17 mouse cellular contexts compared by ENCODE assay signal in the genomic region with DNA sequence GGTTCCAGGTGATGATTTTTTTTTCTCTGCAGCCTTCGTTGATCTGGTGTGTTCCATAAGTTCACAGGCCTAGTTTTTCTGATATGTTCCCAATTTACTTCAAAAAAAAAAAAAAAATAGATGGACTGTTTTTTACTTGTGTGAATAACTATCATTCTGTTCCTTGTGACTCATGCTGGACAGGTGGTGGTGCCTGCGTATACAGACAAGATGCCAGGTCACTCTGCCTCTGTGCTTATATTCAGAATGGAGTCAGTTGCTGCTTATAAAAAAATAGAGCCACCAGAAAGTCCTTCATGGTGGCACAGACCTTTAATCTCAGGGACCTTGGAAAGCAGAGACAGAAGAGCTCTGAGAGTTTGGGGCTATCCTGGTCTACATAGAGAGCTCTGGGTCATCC.
"Had no signal": no experiment of that assay in that cellular context is flagged by ENCODE, and none has a peak within 500 bp of the region (broad histone marks: within the 10 kb centered on the region; RNA-seq: fewer than 3 reads in every experiment).

No protein-coding gene starts in this region.

- H3K36me3 ChIP-seq: midbrain, embryonic 10.5 days; midbrain, embryonic 13.5 days; neural tube, embryonic 13.5 days; neural tube, embryonic 15.5 days had no signal

- H3K9me3 ChIP-seq: midbrain, embryonic 10.5 days; midbrain, embryonic 13.5 days; neural tube, embryonic 13.5 days; neural tube, embryonic 15.5 days had no signal

- H3K27me3 ChIP-seq: midbrain, embryonic 13.5 days; neural tube, embryonic 13.5 days; neural tube, embryonic 15.5 days had no signal

- DNase-seq: lung, adult 18-20 months; lung, embryonic 14.5 days; lung, postnatal 10 days; lung, postnatal 4 days; right cerebral cortex, adult 18-20 months; right cerebral cortex, postnatal 25 days; right cerebral cortex, postnatal 4 days; spleen, adult 18-20 months; thymus, adult 18-20 months; thymus, postnatal 14 days; thymus, postnatal 36 days had no signal

- H3K27ac ChIP-seq: midbrain, embryonic 10.5 days; midbrain, embryonic 13.5 days; neural tube, embryonic 13.5 days; neural tube, embryonic 15.5 days had no signal

- H3K4me1 ChIP-seq: midbrain, embryonic 10.5 days; midbrain, embryonic 13.5 days; neural tube, embryonic 13.5 days; neural tube, embryonic 15.5 days had no signal

- H3K4me2 ChIP-seq: lung, embryonic 14.5 days; midbrain, embryonic 13.5 days; neural tube, embryonic 13.5 days; neural tube, embryonic 15.5 days had no signal

- H3K4me3 ChIP-seq: midbrain, embryonic 10.5 days; midbrain, embryonic 13.5 days; myocyte; neural tube, embryonic 13.5 days; neural tube, embryonic 15.5 days had no signal

- ATAC-seq: midbrain, embryonic 13.5 days; midbrain, embryonic 16.5 days had no signal

- H3K9ac ChIP-seq: lung, embryonic 14.5 days; midbrain, embryonic 13.5 days; neural tube, embryonic 13.5 days; neural tube, embryonic 15.5 days had no signal
